Mouse (Mus musculus) brain, embryonic 14.5 days (tissue): ENCODE measurements at regions not wholly inside any gene's neighbourhood (a gene's known extent, or its start where the extent isn't known, plus 50 kb on each side); places are given as distances from the start of the nearest gene placed in this dataset.

Experiments used
- CTCF ChIP-seq: fragments of 200-500 bp; IDR thresholded peaks from 2 replicates; pipeline ENCODE4 v1.5.1; 2012; ENCODE audit warnings: inconsistent platforms, mild to moderate bottlenecking, moderate library complexity, borderline replicate concordance; ENCODE audit not compliant: insufficient read depth, insufficient read length; ENCODE audit errors: extremely low read depth
- POLR2A ChIP-seq: fragments of 200-500 bp; IDR thresholded peaks from 2 replicates; pipeline ENCODE4 v1.6.1; 2012; ENCODE audit warnings: mild to moderate bottlenecking, inconsistent platforms, borderline replicate concordance; ENCODE audit not compliant: poor library complexity, insufficient read depth, insufficient read length, severe bottlenecking; ENCODE audit errors: extremely low read depth

- no peak for TF ChIP-seq CTCF
- no peak for TF ChIP-seq POLR2A
These were observed 66.8 kb upstream of the Il15 start for GRCm38 (mm10) chr8:82469824-82470223.
